ENCODE assay signal across 8 mouse cellular contexts in genomic region chr2:76128105-76129057, GRCm38 (mm10).
DNase-seq lines count a peak whose midpoint lies in the region; ATAC-seq and TF ChIP-seq lines count a peak whose summit lies in the region.

No protein-coding gene starts in this region.

- TF ChIP-seq CTCF in spleen, adult 2 months (IDR thresholded peaks at IDR 0.05; ENCODE audit: extremely low read depth, insufficient read depth, insufficient read length, insufficient replicate concordance): no peak

- peak overlapping the region; percentile 16; the same call in 1 of the 2 replicates for H3K4me2 ChIP-seq in heart, embryonic 11.5 days
- H3K4me2 ChIP-seq in kidney, embryonic 14.5 days (replicated peaks; ENCODE audit: low read depth, low read length): no peak overlapping the region; the same call in 1 of the 2 replicates

- no peaks in the 10 kb centered on the region for H3K36me3 ChIP-seq in heart, embryonic 11.5 days (ENCODE audit: control insufficient read depth, insufficient read depth, low read length)
- no peaks in the 10 kb centered on the region for H3K36me3 ChIP-seq in spleen, adult 2 months (ENCODE audit: control insufficient read depth, insufficient read depth, low read length)
- no peaks in the 10 kb centered on the region for H3K36me3 ChIP-seq in kidney, embryonic 14.5 days (ENCODE audit: control insufficient read depth, insufficient read depth, low read length)

- no peaks in the 10 kb centered on the region for H3K4me1 ChIP-seq in heart, embryonic 11.5 days (ENCODE audit: control insufficient read depth, insufficient read depth, low read length)
- H3K4me1 ChIP-seq in spleen, adult 2 months (ENCODE audit: control insufficient read depth, insufficient read depth, insufficient read length): no peaks in the 10 kb centered on the region; the same call in 1 of the 2 replicates
- no peaks in the 10 kb centered on the region for H3K4me1 ChIP-seq in kidney, embryonic 14.5 days (ENCODE audit: control insufficient read depth, insufficient read depth, low read length)

- no peak for DNase-seq in heart, postnatal 36 days
- no peak for DNase-seq in spleen, adult 2 months (ENCODE audit: low read depth in 1 of 2, low spot score in 2 of 2)
- no peak for DNase-seq in spleen, postnatal 4 days (ENCODE audit: low spot score in 2 of 2)
- DNase-seq in forelimb bud, embryonic 11.5 days (ENCODE audit: low read depth, low spot score): peak; percentile 23
- DNase-seq in lung, postnatal 14 days: peak; percentile 28
- DNase-seq in natural killer cell, adult 2 months (ENCODE audit: low spot score in 2 of 2): no peak

- no peaks in the 10 kb centered on the region for H3K27me3 ChIP-seq in heart, embryonic 11.5 days (ENCODE audit: control insufficient read depth, insufficient read depth, low read length)
- H3K27me3 ChIP-seq in spleen, adult 2 months (ENCODE audit: control insufficient read depth, insufficient read depth, low read length): no peaks in the 10 kb centered on the region
- no peaks in the 10 kb centered on the region for H3K27me3 ChIP-seq in kidney, embryonic 14.5 days (ENCODE audit: control insufficient read depth, insufficient read depth, low read length)

- H3K4me3 ChIP-seq in heart, embryonic 11.5 days (ENCODE audit: low read depth, low read length): no peak overlapping the region
- H3K4me3 ChIP-seq in spleen, adult 2 months (ENCODE audit: extremely low read depth, insufficient read depth, insufficient read length): peak overlapping the region; percentile 32; the same call in 1 of the 2 replicates
- no peak overlapping the region for H3K4me3 ChIP-seq in kidney, embryonic 14.5 days (ENCODE audit: low read length)

- TF ChIP-seq POLR2A in spleen, adult 2 months (IDR thresholded peaks at IDR 0.05; ENCODE audit: low read depth, low read length): no peak

- no peaks in the 10 kb centered on the region for H3K9me3 ChIP-seq in heart, embryonic 11.5 days (replicated peaks; ENCODE audit: control insufficient read depth, low read length)
- H3K9me3 ChIP-seq in kidney, embryonic 14.5 days (ENCODE audit: control insufficient read depth, low read length): no peaks in the 10 kb centered on the region

- WGBS in heart, embryonic 11.5 days (ENCODE audit: insufficient replicate concordance): 52% methylated on average over 9 of the region's 9 CpGs
- WGBS in spleen, adult 2 months: 33% methylated on average over 9 of the region's 9 CpGs
- 50% methylated on average over 9 of the region's 9 CpGs for WGBS in kidney, embryonic 14.5 days

- intact Hi-C loops in heart, postnatal 36 days (cut with DNase I): loop anchor here (5.0 kb wide), 1 partner anchor 234 kb away; the partner anchor contains the start of gene Cyct

- H3K9ac ChIP-seq in heart, embryonic 11.5 days (ENCODE audit: low read depth, low read length): no peak overlapping the region
- no peak overlapping the region for H3K9ac ChIP-seq in kidney, embryonic 14.5 days (ENCODE audit: low read depth, low read length)

- no peak for ATAC-seq in heart, embryonic 11.5 days (replicated peaks; ENCODE audit: insufficient number of reproducible peaks, low FRiP score, low TSS enrichment)
- no peak for ATAC-seq in kidney, embryonic 14.5 days (ENCODE audit: low FRiP score, low TSS enrichment)

- H3K27ac ChIP-seq in heart, embryonic 11.5 days (ENCODE audit: low read depth, low read length): no peak overlapping the region
- H3K27ac ChIP-seq in spleen, adult 2 months (ENCODE audit: insufficient read depth, low read length): no peak overlapping the region
- H3K27ac ChIP-seq in kidney, embryonic 14.5 days (ENCODE audit: low read depth, low read length): no peak overlapping the region

Comparison
In these comparisons a context has a peak if more than half of its experiments do, and no peak if none do; other contexts are left out.
1. DNase-seq: peak in forelimb bud, embryonic 11.5 days (single experiment) and lung, postnatal 14 days (single experiment); none in heart, postnatal 36 days (0 of 2), spleen, adult 2 months (0 of 2), spleen, postnatal 4 days (0 of 2) and natural killer cell, adult 2 months (0 of 2).